In the genomic region with DNA sequence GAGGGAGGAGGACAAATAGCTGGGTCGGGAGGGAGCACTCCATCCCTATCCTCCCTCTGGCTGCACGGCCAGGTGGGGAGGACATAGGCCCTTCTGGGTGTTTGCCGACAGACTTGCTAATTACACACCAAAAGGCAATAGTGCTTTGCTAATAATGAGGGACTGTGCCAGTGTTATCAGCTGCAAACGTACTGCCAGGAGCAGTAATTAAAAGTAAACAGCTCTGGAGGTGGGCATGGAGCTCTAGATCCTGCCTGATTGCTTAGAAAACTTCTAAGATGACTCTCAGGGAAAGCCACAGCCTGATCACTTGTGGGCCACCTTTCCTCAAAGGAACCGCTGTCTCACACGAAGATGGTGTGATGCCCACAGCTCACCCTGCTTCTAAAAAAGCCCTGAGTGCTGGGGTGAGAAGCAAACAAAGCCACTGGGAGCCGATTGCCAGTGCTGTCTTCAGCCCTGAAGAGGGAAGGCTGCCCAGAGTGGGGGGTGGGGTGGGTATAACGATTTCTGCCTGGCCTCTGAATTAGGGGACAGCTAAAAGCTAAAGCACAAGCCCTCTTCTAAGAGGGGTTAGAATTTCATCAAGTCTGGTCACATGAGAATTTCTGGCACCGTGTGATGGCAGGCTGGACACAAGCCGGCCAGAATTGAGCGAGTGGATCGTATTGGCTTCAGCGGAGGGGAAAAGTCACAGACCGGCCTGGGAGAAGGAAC, we compare ENCODE assay signal across 9 mouse cellular contexts.
A peak's percentile ranks its signal among the peaks of the same experiment; 100 is the strongest.
DNase-seq lines count a peak whose midpoint lies in the region; ATAC-seq lines count a peak whose summit lies in the region.
"Had no signal": no experiment of that assay in that cellular context is flagged by ENCODE, and none has a peak within 500 bp of the region (broad histone marks: within the 10 kb centered on the region; RNA-seq: fewer than 3 reads in every experiment).

No protein-coding gene starts in this region.

- 13% methylated on average over 14 of the region's 14 CpGs for WGBS in forebrain, embryonic 15.5 days
- WGBS in hindbrain, embryonic 16.5 days, result 23% methylated on average over 14 of the region's 14 CpGs

- DNase-seq in embryo, embryonic 10.5 days (ENCODE audit: low spot score), result peak; percentile 49
- no peak for DNase-seq in embryo, embryonic 10 days (ENCODE audit: low spot score)
- DNase-seq in MN1 (ENCODE audit: low spot score), result peak; percentile 54
- peak; percentile 66 for DNase-seq in skeletal muscle tissue, adult 2 months (ENCODE audit: low read depth, low spot score)
- DNase-seq in urinary bladder, postnatal 10 days (ENCODE audit: low spot score), result no peak

- H3K4me2 ChIP-seq in forebrain, embryonic 15.5 days (replicated peaks), result no peak overlapping the region
- peak overlapping the region; percentile 40 for H3K4me2 ChIP-seq in hindbrain, embryonic 16.5 days (ENCODE audit: low read length)

- no peaks in the 10 kb centered on the region for H3K9me3 ChIP-seq in forebrain, embryonic 15.5 days
- H3K9me3 ChIP-seq in hindbrain, embryonic 16.5 days (ENCODE audit: control insufficient read depth, low read length), result no peaks in the 10 kb centered on the region

- ATAC-seq in forebrain, embryonic 15.5 days (replicated peaks), result peak; percentile 44; the same call in 1 of the 2 replicates
- ATAC-seq in hindbrain, embryonic 16.5 days, result peak; percentile 75
- ATAC-seq in inflammation-experienced regulatory T-cells, adult 6 months, result no peak

- 0 out of 2 replicates have a peak overlapping the region, but pooled peaks have one; percentile 17 for H3K27ac ChIP-seq in forebrain, embryonic 15.5 days (replicated peaks)
- peak overlapping the region; percentile 1 for H3K27ac ChIP-seq in hindbrain, embryonic 16.5 days (ENCODE audit: low read depth, low read length)

- peaks cover 46% of the 10 kb centered on the region for H3K4me1 ChIP-seq in forebrain, embryonic 15.5 days
- H3K4me1 ChIP-seq in hindbrain, embryonic 16.5 days (ENCODE audit: control insufficient read depth, insufficient read depth, low read depth, low read length), result peaks cover 26% of the 10 kb centered on the region

- no peaks in the 10 kb centered on the region for H3K27me3 ChIP-seq in forebrain, embryonic 15.5 days
- H3K27me3 ChIP-seq in hindbrain, embryonic 16.5 days (replicated peaks; ENCODE audit: control insufficient read depth, insufficient read depth, low read length), result no peaks in the 10 kb centered on the region

- no peak overlapping the region for H3K9ac ChIP-seq in forebrain, embryonic 15.5 days (replicated peaks)
- peak overlapping the region; percentile 20; the same call in 1 of the 2 replicates for H3K9ac ChIP-seq in hindbrain, embryonic 16.5 days (ENCODE audit: low read depth, low read length)

- no peak overlapping the region for H3K4me3 ChIP-seq in forebrain, embryonic 15.5 days
- peak overlapping the region; percentile 14 for H3K4me3 ChIP-seq in hindbrain, embryonic 16.5 days (ENCODE audit: low read length)
- H3K4me3 ChIP-seq: erythroblast, embryonic 14.5 days had no signal

- H3K36me3 ChIP-seq in forebrain, embryonic 15.5 days, result no peaks in the 10 kb centered on the region
- H3K36me3 ChIP-seq in hindbrain, embryonic 16.5 days (ENCODE audit: control insufficient read depth, insufficient read depth, low read length), result no peaks in the 10 kb centered on the region

Comparison
In these comparisons a context has a peak if more than half of its experiments do, and no peak if none do; other contexts are left out.
1. DNase-seq: peak in embryo, embryonic 10.5 days (single experiment), MN1 (single experiment) and skeletal muscle tissue, adult 2 months (single experiment); none in embryo, embryonic 10 days (single experiment) and urinary bladder, postnatal 10 days (single experiment).